Mouse (Mus musculus) cerebellum, adult 11-12 months (tissue): ENCODE results near the gene Acvr1.
A peak's percentile ranks its signal among the peaks of the same experiment; 100 is the strongest.

Experiments
- DNase-seq: peaks from one replicate; pipeline ENCODE4 v3.0.0; 2022

Acvr1 gene

GRCm38 (mm10) chr2:58470290-58470689 lies 96.7 kb downstream of the Acvr1 start:
- no peak for DNase-seq

GRCm38 (mm10) chr2:58469816-58470215 lies 97.1 kb downstream of the Acvr1 start, which contains the start of gene Gm17409:
TSS of gene Gm17409 (plus strand) at chr2:58470116.
- no peak for DNase-seq

- peak; percentile 38 for DNase-seq
These were observed 108.1 kb downstream of the Acvr1 start for GRCm38 (mm10) chr2:58458820-58459371.

- no peak for DNase-seq
These were observed 109.5 kb downstream of the Acvr1 start for GRCm38 (mm10) chr2:58457488-58457865.

- DNase-seq, result no peak
These were observed 110.0 kb downstream of the Acvr1 start for GRCm38 (mm10) chr2:58456843-58457487.

- no peak for DNase-seq
These were observed 112.7 kb downstream of the Acvr1 start for GRCm38 (mm10) chr2:58454095-58454865.

- no peak for DNase-seq
These were observed 120.0 kb downstream of the Acvr1 start for GRCm38 (mm10) chr2:58447001-58447400.

GRCm38 (mm10) chr2:58443163-58443562 lies 123.8 kb downstream of the Acvr1 start:
- no peak for DNase-seq

- no peak for DNase-seq
These were observed 130.0 kb downstream of the Acvr1 start for GRCm38 (mm10) chr2:58436911-58437310.

GRCm38 (mm10) chr2:58435507-58435906 lies 131.4 kb downstream of the Acvr1 start:
- DNase-seq, result no peak

- DNase-seq, result no peak
These were observed 132.5 kb downstream of the Acvr1 start for GRCm38 (mm10) chr2:58434438-58434837.

- DNase-seq, result no peak
These were observed 133.6 kb downstream of the Acvr1 start for GRCm38 (mm10) chr2:58433317-58433716.

- no peak for DNase-seq
These were observed 134.7 kb downstream of the Acvr1 start for GRCm38 (mm10) chr2:58432211-58432610.

- DNase-seq, result no peak
These were observed 141.4 kb downstream of the Acvr1 start for GRCm38 (mm10) chr2:58425436-58426004.

GRCm38 (mm10) chr2:58423319-58423718 lies 143.6 kb downstream of the Acvr1 start:
- DNase-seq, result no peak

- no peak for DNase-seq
These were observed 147.4 kb downstream of the Acvr1 start for GRCm38 (mm10) chr2:58419571-58419970.

- no peak for DNase-seq
These were observed 148.8 kb downstream of the Acvr1 start for GRCm38 (mm10) chr2:58418109-58418508.

GRCm38 (mm10) chr2:58417684-58418083 lies 149.3 kb downstream of the Acvr1 start:
- DNase-seq, result no peak

GRCm38 (mm10) chr2:58415037-58415436 lies 151.9 kb downstream of the Acvr1 start:
- no peak for DNase-seq

- DNase-seq, result no peak
These were observed 157.9 kb downstream of the Acvr1 start for GRCm38 (mm10) chr2:58408926-58409634.

- DNase-seq, result no peak
These were observed 163.5 kb downstream of the Acvr1 start for GRCm38 (mm10) chr2:58403481-58403880.

- DNase-seq, result no peak
These were observed 178.4 kb downstream of the Acvr1 start for GRCm38 (mm10) chr2:58388601-58389000.

- DNase-seq, result no peak
These were observed 186.9 kb downstream of the Acvr1 start for GRCm38 (mm10) chr2:58380020-58380419.
